Mouse (Mus musculus): Measurements from ENCODE around the gene Selenbp1.

- TF ChIP-seq CTCF (IDR thresholded peaks at IDR 0.05; ENCODE audit: low read depth, low read length) (no peak), POLR2A (IDR thresholded peaks at IDR 0.05; ENCODE audit: extremely low read depth, insufficient read depth, low read length) (no peak)
These were observed 25.4 kb downstream of the Selenbp1 start for GRCm38 (mm10) chr3:94958295-94958694.
